Mouse (Mus musculus) c-Kit-positive CD71-positive TER-119-negative erythroid progenitor cells, embryonic 14.5 days (primary cell): ENCODE measurements around the gene Tapt1.
A peak's percentile ranks its signal among the peaks of the same experiment; 100 is the strongest.

Experiments
- DNase-seq: peaks from one replicate; pipeline ENCODE4 v3.0.0-alpha.2; 2013; ENCODE audit warnings: low read depth

The Tapt1 gene

GRCm38 (mm10) chr5:44226521-44227461 is at the start of gene Tapt1:
Tapt1 (minus strand) TSS chr5:44226626.
- DNase-seq, result peak; percentile 55

DNA sequence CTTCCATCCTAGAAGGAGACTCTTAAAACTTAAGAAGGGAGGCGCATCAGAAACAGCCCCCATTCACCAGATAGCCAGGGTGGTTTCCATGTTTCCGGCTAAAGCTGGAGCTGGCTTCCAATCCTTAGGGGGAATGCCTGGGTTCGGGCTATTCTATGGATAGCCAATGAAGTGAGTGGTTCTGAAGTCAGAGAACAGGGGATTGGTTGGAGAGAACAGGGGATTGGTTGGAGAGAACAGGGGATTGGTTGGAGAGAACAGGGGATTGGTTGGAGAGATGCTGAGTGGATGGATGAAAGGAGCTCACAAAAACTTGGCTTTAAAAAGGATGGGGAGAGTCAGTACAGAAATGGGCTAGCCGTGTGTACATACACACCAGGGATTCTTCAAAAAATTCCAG is 45.1 kb upstream of the Tapt1 start:
- no peak for DNase-seq

DNA sequence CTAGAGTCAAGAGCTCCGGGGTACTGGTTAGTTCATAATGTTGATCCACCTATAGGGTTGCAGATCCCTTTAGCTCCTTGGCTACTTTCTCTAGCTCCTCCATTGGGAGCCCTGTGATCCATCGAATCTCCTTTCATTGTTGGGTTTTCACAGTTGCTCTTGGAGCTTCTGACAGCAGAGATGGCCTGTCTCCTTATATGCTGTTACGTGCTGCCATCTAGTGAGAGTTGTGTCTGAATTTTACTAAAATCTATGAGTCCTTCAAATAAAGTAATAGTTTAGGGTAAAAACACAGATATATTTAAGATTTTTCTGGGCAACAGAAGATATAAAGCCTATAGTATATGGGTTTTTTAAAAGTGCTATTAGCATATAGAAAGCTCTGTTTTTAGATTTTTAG is 42.1 kb upstream of the Tapt1 start:
- peak; percentile 21 for DNase-seq

DNA sequence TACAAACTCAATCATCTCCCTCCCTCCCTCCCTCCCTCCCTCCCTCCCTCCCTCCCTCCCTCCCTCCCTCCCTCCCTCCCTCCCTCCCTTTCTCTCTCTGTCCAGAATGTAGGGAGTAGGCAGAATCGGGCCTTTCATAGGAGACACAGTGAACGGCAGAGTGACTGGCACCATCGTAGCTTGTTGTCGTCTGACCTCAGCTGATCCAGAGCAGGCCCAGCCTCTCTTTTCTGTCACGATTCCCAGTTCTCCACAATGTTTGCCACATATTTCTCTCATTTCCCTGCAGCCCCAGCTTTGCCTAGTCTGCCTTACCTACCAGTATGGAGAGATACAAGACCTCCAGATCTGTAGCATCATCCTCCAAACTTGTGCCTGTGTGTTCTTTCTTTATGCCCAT is 35.3 kb upstream of the Tapt1 start:
- no peak for DNase-seq

DNA sequence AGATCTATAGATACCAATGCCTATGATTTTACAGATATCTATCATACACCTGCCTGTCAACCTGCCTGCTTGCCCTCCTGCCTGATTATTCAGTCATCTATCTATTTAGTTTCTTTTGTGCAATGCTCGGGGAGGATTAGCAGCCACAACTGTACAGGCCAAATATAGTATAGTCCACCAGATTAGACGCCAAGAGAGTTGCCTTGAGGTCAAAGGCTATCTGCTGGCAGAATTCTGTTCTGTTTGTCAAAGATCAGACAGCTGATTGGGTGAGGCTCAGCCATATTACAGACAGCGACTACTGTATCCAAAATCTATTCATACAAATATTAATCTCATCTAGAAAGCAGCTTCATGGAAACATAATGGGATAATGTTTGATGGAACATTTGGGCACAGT is 34.7 kb upstream of the Tapt1 start:
- no peak for DNase-seq

- no peak for DNase-seq
Observed at GRCm38 (mm10) chr5:44259678-44260077, 33.3 kb upstream of the Tapt1 start.

GRCm38 (mm10) chr5:44258163-44258562 is 31.7 kb upstream of the Tapt1 start:
- no peak for DNase-seq

GRCm38 (mm10) chr5:44257401-44257800 is 31.0 kb upstream of the Tapt1 start:
- no peak for DNase-seq

DNA sequence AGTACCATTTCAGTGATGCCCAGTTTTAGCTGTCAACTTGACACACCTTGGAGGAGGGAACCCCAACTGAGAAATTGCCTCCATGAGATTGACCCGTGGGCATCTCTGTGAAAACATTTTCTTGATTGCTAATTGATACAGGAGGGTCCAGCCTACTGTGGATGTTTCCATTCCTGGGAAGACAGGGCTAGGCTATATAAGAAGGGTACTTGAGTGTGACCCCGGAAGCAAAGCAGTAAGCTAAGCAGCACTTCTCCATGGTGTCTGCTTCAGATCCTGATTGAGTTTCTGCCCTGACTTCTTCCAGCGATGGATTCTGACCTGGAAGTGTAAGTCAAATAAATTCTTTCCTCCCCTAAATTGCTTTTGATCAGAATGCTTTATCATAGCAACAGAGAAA is 30.1 kb upstream of the Tapt1 start:
- DNase-seq, result no peak

GRCm38 (mm10) chr5:44255756-44256398 is 29.5 kb upstream of the Tapt1 start:
- DNase-seq, result no peak

DNA sequence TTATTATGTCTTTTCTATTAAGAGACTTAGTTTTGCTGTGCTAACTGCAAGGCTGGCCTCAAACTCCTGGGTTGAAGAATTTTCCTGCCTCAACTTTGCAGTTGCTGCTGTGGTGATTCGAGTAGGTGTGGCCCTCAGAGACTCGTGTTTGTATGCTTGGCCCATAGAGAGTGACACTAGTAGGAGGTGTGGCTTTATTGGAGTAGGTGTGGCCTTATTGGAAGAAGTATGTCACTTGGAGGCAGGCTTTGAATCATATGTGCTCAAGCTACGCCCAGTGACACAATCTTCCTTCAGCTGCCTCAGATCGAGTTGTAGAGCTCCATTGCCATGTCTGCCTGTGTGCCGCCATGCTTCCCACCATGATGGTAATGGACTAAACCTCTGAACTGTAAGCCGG is 27.0 kb upstream of the Tapt1 start:
- peak; percentile 20 for DNase-seq

DNA sequence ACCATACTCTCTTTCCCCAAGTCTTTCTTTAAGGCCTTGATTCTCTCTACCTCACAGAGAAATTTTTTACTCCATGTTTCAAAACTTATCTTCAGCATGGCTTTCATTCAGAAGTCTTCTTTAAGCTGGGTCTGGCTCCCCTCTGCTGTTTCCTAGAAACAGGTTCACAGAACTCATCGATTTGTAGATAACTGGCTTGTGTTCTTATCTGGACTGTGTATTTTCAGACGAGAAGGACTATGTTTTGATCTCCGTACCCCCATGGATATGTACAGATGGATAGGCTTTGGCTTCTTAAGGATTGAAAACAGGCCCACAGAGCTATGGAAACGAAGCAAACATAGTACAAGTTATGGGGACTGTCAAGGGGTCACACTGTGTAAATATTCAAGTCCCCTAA is 26.0 kb upstream of the Tapt1 start:
- DNase-seq, result no peak

- DNase-seq, result no peak
Observed at GRCm38 (mm10) chr5:44250211-44250955, 24.0 kb upstream of the Tapt1 start.

DNA sequence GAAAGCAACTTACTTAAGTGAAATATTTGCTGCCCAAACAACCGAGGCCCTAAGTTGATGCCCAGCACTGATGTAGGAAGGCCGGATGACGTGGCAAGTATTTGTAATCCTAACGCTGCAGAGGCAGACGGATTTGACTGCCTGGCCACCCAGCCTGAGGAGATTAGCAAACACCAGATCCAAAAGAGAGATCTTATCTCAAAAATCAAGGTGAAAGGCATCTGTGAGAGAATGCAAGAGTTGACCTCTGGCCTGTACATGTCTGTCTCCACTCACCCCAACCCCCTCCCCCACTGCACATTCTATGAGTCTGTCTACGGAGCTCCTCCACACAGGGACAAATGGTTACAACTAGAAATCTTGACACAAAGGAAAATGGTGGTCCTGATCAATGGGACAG is 22.9 kb upstream of the Tapt1 start:
- DNase-seq, result no peak

DNA sequence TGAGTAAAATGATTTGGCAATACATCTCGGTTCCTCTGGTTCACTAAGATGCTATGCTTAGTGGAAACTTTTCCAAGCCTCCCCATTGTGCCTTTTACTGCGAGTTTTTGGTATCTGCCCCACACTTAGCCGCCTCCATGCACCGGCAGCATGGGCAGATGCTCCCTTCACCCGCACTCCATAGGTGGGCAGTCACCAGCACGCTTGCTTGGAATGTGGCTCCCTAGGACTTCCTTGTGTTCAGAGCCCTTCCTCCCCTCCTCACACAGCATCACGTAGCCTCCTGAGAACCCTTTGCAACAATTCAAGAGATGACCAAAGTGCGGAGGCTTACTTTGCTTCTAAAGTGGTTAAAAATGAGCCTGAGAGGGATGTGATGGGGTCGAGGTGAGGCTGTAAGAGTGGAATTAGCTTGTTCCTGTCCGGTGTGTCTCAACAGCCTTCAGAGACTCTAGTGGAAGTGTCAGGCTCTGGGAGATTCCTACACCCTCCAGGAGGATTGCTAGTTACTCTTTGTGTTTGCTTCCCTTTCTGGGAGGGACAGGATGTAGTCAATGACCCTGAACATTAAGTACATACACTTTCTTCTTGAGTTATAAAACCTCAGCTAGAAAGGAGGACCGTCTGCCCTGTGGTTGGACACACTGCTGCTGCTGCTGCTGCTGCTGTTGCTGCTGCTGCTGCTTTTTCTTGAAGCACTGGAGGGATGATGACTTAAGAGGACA is 20.2 kb upstream of the Tapt1 start:
- no peak for DNase-seq

DNA sequence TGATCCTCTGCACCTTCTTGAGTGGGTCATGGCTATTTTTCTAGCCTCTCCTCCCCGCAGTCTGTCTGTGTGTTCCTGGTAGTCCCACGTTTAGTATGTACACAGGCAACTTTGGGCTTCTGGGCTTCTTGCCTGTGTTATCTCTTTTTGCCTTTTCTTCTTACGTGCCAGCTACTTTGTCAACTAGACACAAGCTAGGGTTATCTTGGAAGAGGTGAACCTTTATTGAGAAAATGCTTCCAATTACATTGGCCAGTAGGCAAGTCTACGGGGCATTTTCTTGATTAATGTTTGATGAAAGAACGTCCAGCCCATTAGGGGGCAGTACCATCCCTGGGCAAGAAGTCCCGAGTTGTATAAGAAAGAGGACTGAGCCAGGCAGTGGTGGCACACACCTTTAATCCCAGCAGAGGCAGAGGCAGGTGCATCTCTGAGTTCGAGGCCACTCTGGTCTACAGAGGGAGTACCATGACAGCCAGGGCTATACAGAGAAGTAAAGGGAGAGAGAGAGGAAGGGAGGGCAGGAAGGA is 18.5 kb upstream of the Tapt1 start:
- no peak for DNase-seq

GRCm38 (mm10) chr5:44242828-44243227 is 16.4 kb upstream of the Tapt1 start:
- no peak for DNase-seq

GRCm38 (mm10) chr5:44241726-44242125 is 15.3 kb upstream of the Tapt1 start:
- DNase-seq, result no peak

DNA sequence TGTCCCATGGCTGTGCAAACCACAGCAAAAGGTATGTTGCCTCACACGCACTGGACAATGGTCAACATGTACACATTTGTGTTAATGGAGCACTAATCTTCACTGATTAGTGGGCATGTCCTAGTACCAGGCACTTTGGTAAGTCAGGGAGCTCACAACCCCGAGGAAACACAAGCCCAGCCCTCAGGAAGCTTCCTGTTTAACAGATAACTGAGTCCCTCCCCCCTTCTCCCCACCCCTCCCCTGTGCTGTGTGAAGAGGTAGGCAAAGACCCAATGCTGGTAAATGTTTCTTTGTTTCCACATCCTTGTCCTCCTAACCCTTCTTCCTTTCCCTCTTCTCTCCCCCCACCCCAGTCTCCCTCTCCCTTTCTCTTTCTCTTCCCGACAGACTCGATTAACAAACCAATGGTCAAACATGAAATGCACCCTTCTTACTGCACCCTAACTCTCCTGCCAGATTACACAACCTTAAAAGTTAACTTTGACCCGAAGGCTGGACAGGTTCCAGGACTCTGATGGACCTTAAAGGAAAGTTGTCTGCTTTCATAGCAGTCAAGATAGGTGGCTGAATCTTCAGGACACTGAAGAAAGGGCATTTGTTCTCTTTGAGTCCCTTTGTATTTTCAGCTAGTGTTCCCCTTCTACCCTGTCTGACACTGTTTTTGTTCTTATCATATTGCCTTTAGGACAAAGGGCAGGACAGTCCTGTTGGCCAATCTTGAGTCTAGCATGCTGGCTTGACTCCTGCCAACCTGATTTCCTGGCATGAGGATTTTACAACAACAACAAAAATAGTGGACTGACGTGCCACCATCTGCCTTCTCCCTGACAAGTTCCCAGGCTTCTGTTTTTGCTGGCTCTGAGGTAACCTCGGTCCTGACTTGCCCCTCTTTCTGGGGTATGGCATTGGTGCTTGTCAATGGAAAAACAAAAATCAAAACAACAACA is 13.0 kb upstream of the Tapt1 start:
- DNase-seq, result no peak

- no peak for DNase-seq
Observed at GRCm38 (mm10) chr5:44238201-44238600, 11.8 kb upstream of the Tapt1 start.

GRCm38 (mm10) chr5:44234606-44235005 is 8.2 kb upstream of the Tapt1 start:
- no peak for DNase-seq
